Mouse (Mus musculus) stomach, postnatal 0 days (tissue): ENCODE results near the gene Mrpl34.

Experiments used
- CTCF ChIP-seq: IDR thresholded peaks from 2 replicates; pipeline ENCODE4 v1.5.1; 2016; ENCODE audit warnings: antibody characterized with exemption, low read depth, mild to moderate bottlenecking, moderate library complexity
- EP300 ChIP-seq: optimal IDR thresholded peaks from 2 replicates; pipeline ENCODE3; 2016; ENCODE audit warnings: antibody characterized with exemption

DNA sequence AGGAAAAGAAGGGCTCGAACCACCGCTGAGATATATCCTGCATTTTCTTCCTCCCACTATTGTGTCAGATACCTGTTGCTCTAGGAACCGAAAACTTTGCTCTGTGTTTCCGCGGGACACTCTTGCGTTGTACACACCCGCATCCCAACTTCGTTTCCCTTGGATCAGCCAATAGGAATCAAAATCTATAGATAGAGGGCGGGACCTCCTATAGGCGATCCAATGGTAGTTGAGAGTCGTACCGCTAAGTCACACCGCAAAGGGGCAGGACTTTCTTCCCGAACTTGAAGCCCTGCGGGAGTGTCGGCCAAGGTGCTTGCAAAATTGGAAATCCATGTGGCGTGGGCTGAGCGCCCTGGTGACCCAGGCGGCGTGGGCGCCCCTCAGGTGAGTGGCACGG is 23.7 kb downstream of the Mrpl34 start:
- peak; percentile 34; the same call in 1 of the 2 replicates for TF ChIP-seq CTCF
- no peak for TF ChIP-seq EP300
